Mouse (Mus musculus) myocyte (in vitro differentiated cells): ENCODE data around the gene Tmem210. TPM values are rescaled to one million over a fixed set of nuclear protein-coding genes. Genes with fewer than 3 reads are reported as not detected.
A peak's percentile ranks its signal among the peaks of the same experiment; 100 is the strongest.

Experiments
- H3K27me3 ChIP-seq: one replicate; pipeline ENCODE4 v1.6.1; 2011; ENCODE audit not compliant: control insufficient read depth, insufficient read depth, insufficient read length
- H3K36me3 ChIP-seq: one replicate; pipeline ENCODE4 v1.6.1; 2011; ENCODE audit not compliant: control insufficient read depth, insufficient read depth
- H3K4me2 ChIP-seq: one replicate; pipeline ENCODE4 v1.6.1; 2011; ENCODE audit warnings: low read depth, control low read depth
- H3K4me3 ChIP-seq: one replicate; pipeline ENCODE4 v1.5.1; 2011; ENCODE audit warnings: mild to moderate bottlenecking, control low read depth, moderate library complexity
- H3K79me2 ChIP-seq: one replicate; pipeline ENCODE4 v1.6.1; 2011; ENCODE audit not compliant: control insufficient read depth, insufficient read depth
- H3ac ChIP-seq: one replicate; pipeline ENCODE4 v1.6.1; 2011; ENCODE audit not compliant: control insufficient read depth, insufficient read length
- CEBPB ChIP-seq: IDR thresholded peaks from 2 replicates; pipeline ENCODE4 v1.6.1; 2011; ENCODE audit warnings: mild to moderate bottlenecking, moderate library complexity; ENCODE audit not compliant: poor library complexity, insufficient read depth, severe bottlenecking
- E2F4 ChIP-seq: IDR thresholded peaks from one replicate; pipeline ENCODE4 v1.6.1; 2011; ENCODE audit warnings: mild to moderate bottlenecking, control low read depth, moderate library complexity; ENCODE audit not compliant: insufficient read depth
- MAX ChIP-seq: IDR thresholded peaks from one replicate; pipeline ENCODE4 v1.6.1; 2011; ENCODE audit warnings: low read depth, mild to moderate bottlenecking, control low read depth
- MYOD1 ChIP-seq, 3 experiments: IDR thresholded peaks; one replicate each; pipeline ENCODE4 v1.6.1; 2011; ENCODE audit warnings: control low read depth in 2 of 3, low read depth in 2 of 3, mild to moderate bottlenecking in 2 of 3, moderate library complexity in 1 of 3; ENCODE audit not compliant: insufficient read length in 2 of 3, control insufficient read depth in 1 of 3
- MYOG ChIP-seq, 3 experiments: IDR thresholded peaks; one replicate each; pipeline ENCODE4 v1.6.1; 2011; ENCODE audit warnings: control low read depth in 2 of 3, low read depth in 2 of 3, mild to moderate bottlenecking in 2 of 3; ENCODE audit not compliant: insufficient read length in 2 of 3, control insufficient read depth in 1 of 3, insufficient read depth in 1 of 3
- POLR2A ChIP-seq: IDR thresholded peaks from one replicate; pipeline ENCODE4 v1.6.1; 2011; ENCODE audit warnings: low read depth, mild to moderate bottlenecking, control low read depth, moderate library complexity; ENCODE audit not compliant: insufficient read length
- POLR2AphosphoS2 ChIP-seq: IDR thresholded peaks from one replicate; pipeline ENCODE4 v1.6.1; 2011; ENCODE audit warnings: low read depth, control low read depth; ENCODE audit not compliant: insufficient read length
- REST ChIP-seq: IDR thresholded peaks from one replicate; pipeline ENCODE4 v1.6.1; 2011; ENCODE audit warnings: mild to moderate bottlenecking, control low read depth, moderate library complexity; ENCODE audit not compliant: insufficient read depth, insufficient read length
- SRF ChIP-seq: IDR thresholded peaks from one replicate; pipeline ENCODE4 v1.6.1; 2011; ENCODE audit warnings: low read depth; ENCODE audit not compliant: control insufficient read depth, insufficient read length
- TCF12 ChIP-seq: IDR thresholded peaks from one replicate; pipeline ENCODE4 v1.6.1; 2011; ENCODE audit warnings: mild to moderate bottlenecking, control low read depth; ENCODE audit not compliant: poor library complexity, insufficient read depth, severe bottlenecking
- TCF3 ChIP-seq: IDR thresholded peaks from one replicate; pipeline ENCODE4 v1.6.1; 2011; ENCODE audit warnings: low read depth, control low read depth; ENCODE audit not compliant: insufficient read length
- USF1 ChIP-seq: IDR thresholded peaks from one replicate; pipeline ENCODE4 v1.6.1; 2011; ENCODE audit warnings: low read depth, mild to moderate bottlenecking, control low read depth, moderate library complexity
- polyA plus RNA-seq: library from polyadenylated mRNA; unstranded; fragments of >200 nt; fragmentation: generic; extraction: Trizol; gene quantifications from one replicate; pipeline ENCODE4 v1.2.1, GENCODE M21; 2012; ENCODE audit warnings: missing spikeins

Tmem210 gene
- polyA plus RNA-seq, 1 experiment = 0.40 TPM

- peaks cover 16% of the 10 kb centered on the region for H3K79me2 ChIP-seq
- H3K36me3 ChIP-seq = no peaks in the 10 kb centered on the region
- no peak overlapping the region for H3K4me2 ChIP-seq
- peaks cover 14% of the 10 kb centered on the region for H3K27me3 ChIP-seq
- H3K4me3 ChIP-seq = no peak overlapping the region
- no peak overlapping the region for H3ac ChIP-seq
- no peak for TF ChIP-seq TCF12
- TF ChIP-seq USF1 = no peak
- TF ChIP-seq MYOD1 (IDR thresholded peaks at IDR 0.05; ENCODE audit: control insufficient read depth in 1 of 3, insufficient read length in 2 of 3, low read depth in 2 of 3) = no peak
Measured at GRCm38 (mm10) chr2:25328440-25328839, 40.5 kb downstream of the Tmem210 start.

- Histone ChIP-seq H3K36me3 (peaks cover 6% of the 10 kb centered on the region), H3K79me2 (peaks cover 20% of the 10 kb centered on the region), H3ac (peak overlapping the region; percentile 65), H3K27me3 (no peaks in the 10 kb centered on the region), H3K4me2 (peak overlapping the region; percentile 78), H3K4me3 (peak overlapping the region; percentile 87)
- TF ChIP-seq TCF12 (no peak), MYOG (IDR thresholded peaks at IDR 0.05; ENCODE audit: control insufficient read depth in 1 of 3, insufficient read depth in 1 of 3, insufficient read length in 2 of 3, low read depth in 2 of 3) (no peak), USF1 (no peak)
Measured at GRCm38 (mm10) chr2:25331470-25331869, 43.5 kb downstream of the Tmem210 start.

DNA sequence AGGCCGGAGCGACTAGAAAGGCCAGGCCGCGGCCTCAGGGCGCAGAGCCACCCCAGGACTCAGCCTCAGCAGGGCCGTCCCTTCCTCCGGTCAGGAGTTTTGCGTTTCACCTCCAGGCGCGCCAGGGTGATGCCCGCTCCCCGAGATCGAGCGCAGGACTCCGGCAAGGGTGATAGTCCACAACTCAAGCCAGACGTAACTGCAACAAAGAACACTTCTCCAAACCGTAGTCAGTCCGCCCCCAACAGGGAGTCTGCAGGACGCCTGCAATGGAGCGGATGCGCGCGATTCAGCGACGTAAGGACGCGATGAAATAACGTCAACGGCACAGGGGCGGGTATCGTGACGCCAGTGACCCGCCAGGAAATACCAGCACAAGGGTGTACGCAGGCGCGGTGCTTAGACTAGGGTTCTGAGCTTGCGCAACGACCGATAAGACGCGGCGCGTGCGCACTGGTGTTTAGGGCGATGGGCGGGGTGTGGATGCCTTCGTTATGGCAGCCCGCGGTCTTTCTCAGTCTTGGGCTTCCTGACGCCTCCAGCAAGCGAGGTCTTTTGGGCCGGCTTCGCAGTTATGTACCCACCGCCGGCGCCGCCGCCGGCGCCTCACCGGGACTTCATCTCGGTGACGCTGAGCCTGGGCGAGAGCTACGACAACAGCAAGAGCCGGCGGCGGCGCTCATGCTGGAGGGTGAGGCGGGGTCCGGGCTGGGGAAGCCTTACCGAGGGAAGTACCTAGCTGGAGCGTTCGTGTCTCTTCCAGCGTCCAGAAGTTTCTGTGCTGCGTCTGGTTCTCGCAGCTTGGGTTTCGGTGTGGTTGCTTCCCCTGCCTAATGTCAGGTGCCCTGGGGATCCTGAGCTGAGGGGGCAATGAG, 44.6 kb downstream of the Tmem210 start, which contains the start of gene Man1b1:
Man1b1 (plus strand) TSS at position 53 of the 875 bp plus-strand sequence.
- no peak for TF ChIP-seq MAX
- TF ChIP-seq MYOD1 (IDR thresholded peaks at IDR 0.05; ENCODE audit: control insufficient read depth in 1 of 3, insufficient read length in 2 of 3, low read depth in 2 of 3) = no peak
- peak; percentile 91 for TF ChIP-seq POLR2A
- TF ChIP-seq TCF3 = no peak
- no peak for TF ChIP-seq USF1
- peak; percentile 95 for TF ChIP-seq CEBPB
- peak in 1 of 3 experiments; percentile 13 for TF ChIP-seq MYOG (IDR thresholded peaks at IDR 0.05; ENCODE audit: control insufficient read depth in 1 of 3, insufficient read depth in 1 of 3, insufficient read length in 2 of 3, low read depth in 2 of 3)
- TF ChIP-seq SRF = peak; percentile 93
- TF ChIP-seq REST = peak; percentile 7
- peak; percentile 91 for TF ChIP-seq POLR2AphosphoS2
- TF ChIP-seq TCF12 = no peak
- Histone ChIP-seq H3K79me2 (peaks cover 20% of the 10 kb centered on the region), H3K27me3 (no peaks in the 10 kb centered on the region), H3ac (peak within 1 kb of the TSS; percentile 65), H3K36me3 (peaks cover 15% of the 10 kb centered on the region), H3K4me3 (peak within 1 kb of the TSS; percentile 87), H3K4me2 (peak within 1 kb of the TSS; percentile 100)

- Histone ChIP-seq H3K36me3 (peaks cover 20% of the 10 kb centered on the region), H3K79me2 (peaks cover 20% of the 10 kb centered on the region), H3K4me2 (peak overlapping the region; percentile 100), H3K27me3 (no peaks in the 10 kb centered on the region), H3ac (peak overlapping the region; percentile 65), H3K4me3 (peak overlapping the region; percentile 87)
- TF ChIP-seq TCF3 (no peak), MYOD1 (IDR thresholded peaks at IDR 0.05; ENCODE audit: control insufficient read depth in 1 of 3, insufficient read length in 2 of 3, low read depth in 2 of 3) (no peak), TCF12 (no peak), POLR2AphosphoS2 (no peak), USF1 (peak; percentile 55), POLR2A (no peak), MYOG (IDR thresholded peaks at IDR 0.05; ENCODE audit: control insufficient read depth in 1 of 3, insufficient read depth in 1 of 3, insufficient read length in 2 of 3, low read depth in 2 of 3) (no peak), MAX (no peak)
Measured at GRCm38 (mm10) chr2:25333569-25333968, 45.6 kb downstream of the Tmem210 start.

- TF ChIP-seq MYOG (IDR thresholded peaks at IDR 0.05; ENCODE audit: control insufficient read depth in 1 of 3, insufficient read depth in 1 of 3, insufficient read length in 2 of 3, low read depth in 2 of 3) = no peak
- TF ChIP-seq USF1 = no peak
- no peak for TF ChIP-seq E2F4
- no peak for TF ChIP-seq TCF3
- TF ChIP-seq POLR2AphosphoS2 = no peak
- no peak for TF ChIP-seq REST
- Histone ChIP-seq H3K4me2 (no peak overlapping the region), H3K4me3 (no peak overlapping the region), H3K79me2 (peaks cover 6% of the 10 kb centered on the region), H3K36me3 (peaks cover 28% of the 10 kb centered on the region), H3ac (no peak overlapping the region), H3K27me3 (no peaks in the 10 kb centered on the region)
Measured at GRCm38 (mm10) chr2:25338303-25338702, 50.4 kb downstream of the Tmem210 start.

Other genes starting within 250 kb of the Tmem210 start
- 33.7 TPM for gene Nsmf, start 233.8 kb upstream of the Tmem210 start, polyA plus RNA-seq
- not detected for gene Entpd8, start 207.8 kb upstream of the Tmem210 start, polyA plus RNA-seq
- gene Noxa1, start 193.0 kb upstream of the Tmem210 start, polyA plus RNA-seq = not detected
- gene Nrarp, start 107.4 kb upstream of the Tmem210 start, polyA plus RNA-seq = 1.3 TPM
- 9.2 TPM for gene Tor4a, start 91.3 kb upstream of the Tmem210 start, polyA plus RNA-seq
- 55.8 TPM for gene Nelfb, start 76.7 kb upstream of the Tmem210 start, polyA plus RNA-seq
- not detected for gene Stpg3, start 73.5 kb upstream of the Tmem210 start, polyA plus RNA-seq
- gene Fam166a, start 69.4 kb upstream of the Tmem210 start, polyA plus RNA-seq = 0.48 TPM
- gene Tubb4b, start 63.4 kb upstream of the Tmem210 start, polyA plus RNA-seq = 359 TPM
- gene Slc34a3, start 53.8 kb upstream of the Tmem210 start, polyA plus RNA-seq = not detected
- not detected for gene Rnf224, start 51.4 kb upstream of the Tmem210 start, polyA plus RNA-seq
- gene Rnf208, start 45.9 kb upstream of the Tmem210 start, polyA plus RNA-seq = 0.59 TPM
- not detected for gene Cysrt1, start 45.7 kb upstream of the Tmem210 start, polyA plus RNA-seq
- 4.5 TPM for gene AL732309.1, start 41.3 kb upstream of the Tmem210 start, polyA plus RNA-seq
- 47.2 TPM for gene Tmem203, start 32.7 kb upstream of the Tmem210 start, polyA plus RNA-seq
- 5.5 TPM for gene Tprn, start 25.5 kb upstream of the Tmem210 start, polyA plus RNA-seq
- gene Ssna1, start 15.7 kb upstream of the Tmem210 start, polyA plus RNA-seq = 106 TPM
- gene Anapc2, start 15.7 kb upstream of the Tmem210 start, polyA plus RNA-seq = 97.9 TPM
- gene Lrrc26, start 1.8 kb downstream of the Tmem210 start, polyA plus RNA-seq = 1.6 TPM
- gene Grin1, start 31.0 kb downstream of the Tmem210 start, polyA plus RNA-seq = 0.12 TPM
- gene Man1b1, start 44.2 kb downstream of the Tmem210 start, polyA plus RNA-seq = 46.3 TPM
- gene Dpp7, start 68.2 kb downstream of the Tmem210 start, polyA plus RNA-seq = 43.0 TPM
- gene Uap1l1, start 77.5 kb downstream of the Tmem210 start, polyA plus RNA-seq = 68.3 TPM
- gene Sapcd2, start 84.2 kb downstream of the Tmem210 start, polyA plus RNA-seq = 10.4 TPM
- 0.89 TPM for gene Entpd2, start 107.7 kb downstream of the Tmem210 start, polyA plus RNA-seq
- 114 TPM for gene Npdc1, start 111.2 kb downstream of the Tmem210 start, polyA plus RNA-seq
- 0.08 TPM for gene Fut7, start 135.1 kb downstream of the Tmem210 start, polyA plus RNA-seq
- gene Abca2, start 140.6 kb downstream of the Tmem210 start, polyA plus RNA-seq = 9.8 TPM
- 13.5 TPM for gene Clic3, start 168.7 kb downstream of the Tmem210 start, polyA plus RNA-seq
- gene Paxx, start 172.9 kb downstream of the Tmem210 start, polyA plus RNA-seq = 64.3 TPM
- gene Ptgds, start 181.9 kb downstream of the Tmem210 start, polyA plus RNA-seq = 9.8 TPM
- gene Lcn12, start 205.8 kb downstream of the Tmem210 start, polyA plus RNA-seq = not detected
- gene Fbxw5, start 212.6 kb downstream of the Tmem210 start, polyA plus RNA-seq = 53.6 TPM
- gene C8g, start 213.6 kb downstream of the Tmem210 start, polyA plus RNA-seq = 0.74 TPM